Mouse (Mus musculus) lung, embryonic 16.5 days (tissue): ENCODE data around the gene Nt5dc2. TPM values are rescaled to one million over a fixed set of nuclear protein-coding genes. Genes with fewer than 3 reads are reported as not detected.

ENCODE experiments used
- ATAC-seq: fragments of 200-750 bp; cut with Nextera tagmentation; 2 replicates; pipeline ENCODE4 v1.8.0; 2017; ENCODE audit warnings: low read depth, mild to moderate bottlenecking, moderate library complexity
- H3K27ac ChIP-seq: fragments of 300-500 bp; sonication (generic); 2 replicates; pipeline ENCODE4 v1.5.1; 2014; ENCODE audit warnings: mild to moderate bottlenecking, control low read depth, low read length
- H3K27me3 ChIP-seq: fragments of 300-500 bp; sonication (generic); 2 replicates; pipeline ENCODE4 v1.6.1; 2014; ENCODE audit warnings: low read depth, low read length, mixed read lengths; ENCODE audit not compliant: control insufficient read depth, insufficient read depth
- H3K36me3 ChIP-seq: fragments of 300-500 bp; sonication (generic); 2 replicates; pipeline ENCODE4 v1.6.1; 2014; ENCODE audit warnings: low read length; ENCODE audit not compliant: control insufficient read depth, insufficient read depth
- H3K4me1 ChIP-seq: fragments of 300-500 bp; sonication (generic); replicated peaks from 2 replicates; pipeline ENCODE4 v1.6.1; 2014; ENCODE audit warnings: low read length, mixed read lengths; ENCODE audit not compliant: control insufficient read depth, insufficient read depth
- H3K4me2 ChIP-seq: fragments of 300-500 bp; sonication (generic); 2 replicates; pipeline ENCODE4 v1.6.1; 2014; ENCODE audit warnings: low read depth, low read length, control low read depth
- H3K4me3 ChIP-seq: fragments of 300-500 bp; sonication (generic); 2 replicates; pipeline ENCODE4 v1.5.1; 2014; ENCODE audit warnings: mild to moderate bottlenecking, low read length, control low read depth
- H3K9ac ChIP-seq: fragments of 300-500 bp; sonication (generic); 2 replicates; pipeline ENCODE4 v1.6.1; 2014; ENCODE audit warnings: low read length, control low read depth
- H3K9me3 ChIP-seq: fragments of 300-500 bp; sonication (generic); 2 replicates; pipeline ENCODE4 v1.6.1; 2016; ENCODE audit warnings: low read length; ENCODE audit not compliant: control insufficient read depth
- WGBS: fragments of 180-500 bp; shearing (Covaris S2); extraction: QIAGEN DNeasy Blood & Tissue Kit; methylation state at CpG from one replicate; pipeline ENCODE4 v1.1.7; 2014; 5-methylcytosine and 5-hydroxymethylcytosine counted together
- polyA plus RNA-seq: library from polyadenylated mRNA; unstranded; fragments of >200 nt; fragmentation: Nextera tagmentation; extraction: Ambion mirVana; gene quantifications from 2 replicates; pipeline ENCODE4 v1.2.1, GENCODE M21; 2015

Gene Nt5dc2
- polyA plus RNA-seq, 1 experiment from 2014 or later: 379 TPM

GRCm38 (mm10) chr14:31165010-31165409 lies 34.2 kb downstream of the Nt5dc2 start:
- Histone ChIP-seq H3K27me3 (no peaks in the 10 kb centered on the region), H3K4me3 (no peak overlapping the region), H3K9me3 (no peaks in the 10 kb centered on the region), H3K4me1 (0 out of 2 replicates have a peak, but pooled peaks cover 2% of the 10 kb centered on the region), H3K4me2 (no peak overlapping the region), H3K9ac (no peak overlapping the region), H3K27ac (no peak overlapping the region), H3K36me3 (0 out of 2 replicates have a peak, but pooled peaks cover under 1% of the 10 kb centered on the region)
- WGBS: 65% methylated on average over 2 of the region's 2 CpGs
- ATAC-seq: no peak

GRCm38 (mm10) chr14:31165458-31165857 lies 34.6 kb downstream of the Nt5dc2 start:
- 0 out of 2 replicates have a peak, but pooled peaks cover 2% of the 10 kb centered on the region for H3K4me1 ChIP-seq
- 61% methylated on average over 7 of the region's 7 CpGs for whole genome bisulfite sequencing
- 0 out of 2 replicates have a peak, but pooled peaks cover 2% of the 10 kb centered on the region for H3K36me3 ChIP-seq
- no peak overlapping the region for H3K9ac ChIP-seq
- H3K9me3 ChIP-seq: no peaks in the 10 kb centered on the region
- H3K4me2 ChIP-seq: no peak overlapping the region
- H3K27me3 ChIP-seq: no peaks in the 10 kb centered on the region
- no peak overlapping the region for H3K27ac ChIP-seq
- ATAC-seq: no peak
- H3K4me3 ChIP-seq: no peak overlapping the region

GRCm38 (mm10) chr14:31165991-31166630 lies 35.3 kb downstream of the Nt5dc2 start:
- H3K4me1 ChIP-seq: 0 out of 2 replicates have a peak, but pooled peaks cover 2% of the 10 kb centered on the region
- H3K9ac ChIP-seq: no peak overlapping the region; the same call in 1 of the 2 replicates
- H3K4me2 ChIP-seq: peak overlapping the region; percentile 46
- WGBS: 38% methylated on average over 10 of the region's 10 CpGs
- H3K27ac ChIP-seq: no peak overlapping the region
- 0 out of 2 replicates have a peak, but pooled peaks have one; percentile 13 for ATAC-seq
- peaks cover 5% of the 10 kb centered on the region for H3K36me3 ChIP-seq
- peak overlapping the region; percentile 43 for H3K4me3 ChIP-seq
- no peaks in the 10 kb centered on the region for H3K27me3 ChIP-seq
- H3K9me3 ChIP-seq: no peaks in the 10 kb centered on the region

GRCm38 (mm10) chr14:31166827-31167226 lies 36.0 kb downstream of the Nt5dc2 start:
- Histone ChIP-seq H3K27ac (no peak overlapping the region), H3K4me1 (0 out of 2 replicates have a peak, but pooled peaks cover 2% of the 10 kb centered on the region), H3K36me3 (peaks cover 12% of the 10 kb centered on the region), H3K4me3 (peak overlapping the region; percentile 43), H3K4me2 (peak overlapping the region; percentile 46), H3K9me3 (no peaks in the 10 kb centered on the region), H3K27me3 (no peaks in the 10 kb centered on the region), H3K9ac (peak overlapping the region; percentile 56)
- WGBS: 37% methylated on average over 9 of the region's 9 CpGs
- ATAC-seq: no peak

- 0 out of 2 replicates have a peak within 1 kb of the TSS, but pooled peaks have one; percentile 15 for H3K27ac ChIP-seq
- 24% methylated on average over 10 of the region's 10 CpGs for WGBS
- H3K27me3 ChIP-seq: no peaks in the 10 kb centered on the region
- peak within 1 kb of the TSS; percentile 46 for H3K4me2 ChIP-seq
- H3K36me3 ChIP-seq: peaks cover 28% of the 10 kb centered on the region
- peak within 1 kb of the TSS; percentile 43 for H3K4me3 ChIP-seq
- peak within 1 kb of the TSS; percentile 56 for H3K9ac ChIP-seq
- H3K9me3 ChIP-seq: no peaks in the 10 kb centered on the region
- peaks cover 5% of the 10 kb centered on the region; the same call in 1 of the 2 replicates for H3K4me1 ChIP-seq
- peak; percentile 65 for ATAC-seq
Observed at GRCm38 (mm10) chr14:31168425-31168824, 37.6 kb downstream of the Nt5dc2 start, which contains the start of gene Stab1. Stab1 (minus strand) TSS chr14:31168641.

- no peak for ATAC-seq
- Histone ChIP-seq H3K27me3 (no peaks in the 10 kb centered on the region), H3K9ac (no peak overlapping the region), H3K4me2 (no peak overlapping the region), H3K36me3 (peaks cover 38% of the 10 kb centered on the region), H3K9me3 (no peaks in the 10 kb centered on the region), H3K4me1 (peaks cover 6% of the 10 kb centered on the region; the same call in 1 of the 2 replicates), H3K27ac (no peak overlapping the region), H3K4me3 (no peak overlapping the region)
- 55% methylated on average over 6 of the region's 6 CpGs for WGBS
Observed at GRCm38 (mm10) chr14:31169508-31169907, 38.7 kb downstream of the Nt5dc2 start.

- H3K27ac ChIP-seq: no peak overlapping the region
- H3K27me3 ChIP-seq: no peaks in the 10 kb centered on the region
- no peak overlapping the region for H3K4me2 ChIP-seq
- ATAC-seq: no peak
- H3K4me1 ChIP-seq: peaks cover 6% of the 10 kb centered on the region; the same call in 1 of the 2 replicates
- H3K4me3 ChIP-seq: no peak overlapping the region
- no peak overlapping the region for H3K9ac ChIP-seq
- WGBS: 77% methylated on average over 13 of the region's 13 CpGs
- H3K36me3 ChIP-seq: peaks cover 48% of the 10 kb centered on the region
- no peaks in the 10 kb centered on the region for H3K9me3 ChIP-seq
Observed at GRCm38 (mm10) chr14:31170963-31171362, 40.1 kb downstream of the Nt5dc2 start.

- H3K9ac ChIP-seq: no peak overlapping the region
- WGBS: 87% methylated on average over 11 of the region's 11 CpGs
- H3K36me3 ChIP-seq: peaks cover 53% of the 10 kb centered on the region
- H3K4me3 ChIP-seq: no peak overlapping the region
- ATAC-seq: no peak
- H3K9me3 ChIP-seq: no peaks in the 10 kb centered on the region
- H3K27me3 ChIP-seq: no peaks in the 10 kb centered on the region
- peaks cover 6% of the 10 kb centered on the region; the same call in 1 of the 2 replicates for H3K4me1 ChIP-seq
- H3K27ac ChIP-seq: no peak overlapping the region
- no peak overlapping the region for H3K4me2 ChIP-seq
Observed at GRCm38 (mm10) chr14:31171386-31171785, 40.5 kb downstream of the Nt5dc2 start.

GRCm38 (mm10) chr14:31171821-31172220 lies 41.0 kb downstream of the Nt5dc2 start:
- peaks cover 6% of the 10 kb centered on the region; the same call in 1 of the 2 replicates for H3K4me1 ChIP-seq
- H3K9me3 ChIP-seq: no peaks in the 10 kb centered on the region
- no peaks in the 10 kb centered on the region for H3K27me3 ChIP-seq
- no peak for ATAC-seq
- H3K4me2 ChIP-seq: no peak overlapping the region
- 92% methylated on average over 15 of the region's 15 CpGs for WGBS
- no peak overlapping the region for H3K4me3 ChIP-seq
- H3K36me3 ChIP-seq: peaks cover 57% of the 10 kb centered on the region
- no peak overlapping the region for H3K27ac ChIP-seq
- H3K9ac ChIP-seq: no peak overlapping the region
